ENCODE assay signal across 8 mouse cellular contexts in genomic region chr5:67306698-67307521, GRCm38 (mm10). TPM values are rescaled to one million over a fixed set of nuclear protein-coding genes. Genes with fewer than 3 reads are reported as not detected.
DNase-seq lines count a peak whose midpoint lies in the region; ATAC-seq lines count a peak whose summit lies in the region.

Gene Slc30a9 (plus strand): TSS chr5:67306955.

- no peaks in the 10 kb centered on the region for H3K9me3 ChIP-seq in hindbrain, embryonic 12.5 days (replicated peaks)

- H3K27me3 ChIP-seq in hindbrain, embryonic 12.5 days, result no peaks in the 10 kb centered on the region

- H3K27ac ChIP-seq in hindbrain, embryonic 12.5 days, result peak within 1 kb of the TSS; percentile 83

- ATAC-seq in hindbrain, embryonic 12.5 days (ENCODE audit: low FRiP score), result peak; percentile 98

- WGBS in hindbrain, embryonic 12.5 days, result under 1% methylated on average over 77 of the region's 83 CpGs

- peak within 1 kb of the TSS; percentile 62 for H3K4me2 ChIP-seq in hindbrain, embryonic 12.5 days (replicated peaks)

- peak; percentile 95 for DNase-seq in Muller cell, postnatal 12 days (ENCODE audit: inconsistent ontology term)
- DNase-seq in cerebellum, adult 9-11 months, result peak; percentile 92
- DNase-seq in frontal cortex, postnatal 10 days (ENCODE audit: low spot score in 2 of 2), result peak; percentile 82 to 89
- peak; percentile 87 to 92 for DNase-seq in layer of hippocampus, postnatal 14 days (ENCODE audit: low spot score in 2 of 2)
- peak; percentile 96 for DNase-seq in lung, postnatal 14 days
- peak; percentile 78 for DNase-seq in retina, adult 2 months (ENCODE audit: low read depth, low spot score)
- DNase-seq in thymus, postnatal 36 days, result peak; percentile 90 to 91

- peak within 1 kb of the TSS; percentile 92 for H3K9ac ChIP-seq in hindbrain, embryonic 12.5 days

- peaks cover 11% of the 10 kb centered on the region for H3K4me1 ChIP-seq in hindbrain, embryonic 12.5 days

- H3K4me3 ChIP-seq in hindbrain, embryonic 12.5 days, result peak within 1 kb of the TSS; percentile 92

- H3K36me3 ChIP-seq in hindbrain, embryonic 12.5 days, result 0 out of 2 replicates have a peak, but pooled peaks cover 4% of the 10 kb centered on the region

RNA-seq across cellular contexts. Expression of gene Slc30a9, which starts in this region (rescaled TPM):
- polyA plus RNA-seq in hindbrain, embryonic 12.5 days (2016; fragmentation: Nextera tagmentation; extraction: Ambion mirVana), result 151 and 156 TPM in 2 replicates
- total RNA-seq in layer of hippocampus, postnatal 14 days (2021), result 100 to 1,000 TPM; 185 to 191 TPM

Comparison
In these comparisons a context has a peak if more than half of its experiments do, and no peak if none do; other contexts are left out.
1. Peak in every context shown above with its lines: DNase-seq, ATAC-seq, H3K4me3 ChIP-seq and H3K27ac ChIP-seq.